Mouse (Mus musculus): ENCODE data around the gene Gbp7.
"Not testable (repeated sequence)": the region's sequence is repeated elsewhere in the genome, so short reads cannot be mapped to it uniquely, and the experiment has no call there.

Gbp7 gene

GRCm38 (mm10) chr3:142561045-142561646 lies 31.0 kb downstream of the Gbp7 start:
- DNase-seq (ENCODE audit: extremely low spot score, low spot score): no peak

GRCm38 (mm10) chr3:142561666-142562065 lies 31.5 kb downstream of the Gbp7 start:
- no peak for DNase-seq (ENCODE audit: extremely low spot score, low spot score)

GRCm38 (mm10) chr3:142567490-142567889 lies 37.3 kb downstream of the Gbp7 start:
- not testable (repeated sequence) for DNase-seq (ENCODE audit: extremely low spot score, low spot score)

- no peak for DNase-seq (ENCODE audit: extremely low spot score, low spot score)
Observed at GRCm38 (mm10) chr3:142570738-142571137, 40.6 kb downstream of the Gbp7 start.

GRCm38 (mm10) chr3:142577108-142577507 lies 47.0 kb downstream of the Gbp7 start:
- DNase-seq (ENCODE audit: extremely low spot score, low spot score): no peak

- DNase-seq (ENCODE audit: extremely low spot score, low spot score): no peak
Observed at GRCm38 (mm10) chr3:142578342-142578741, 48.2 kb downstream of the Gbp7 start.

GRCm38 (mm10) chr3:142583067-142583466 lies 52.9 kb downstream of the Gbp7 start:
- DNase-seq (ENCODE audit: extremely low spot score, low spot score): no peak

GRCm38 (mm10) chr3:142587386-142587785 lies 57.2 kb downstream of the Gbp7 start:
- DNase-seq (ENCODE audit: extremely low spot score, low spot score): no peak

GRCm38 (mm10) chr3:142588888-142589287 lies 58.7 kb downstream of the Gbp7 start:
- DNase-seq (ENCODE audit: extremely low spot score, low spot score): no peak

- DNase-seq (ENCODE audit: extremely low spot score, low spot score): no peak
Observed at GRCm38 (mm10) chr3:142590431-142591067, 60.4 kb downstream of the Gbp7 start.

GRCm38 (mm10) chr3:142594547-142594946 lies 64.4 kb downstream of the Gbp7 start, which contains the start of gene Gbp2b:
TSS of gene Gbp2b (plus strand) at chr3:142594847.
- DNase-seq (ENCODE audit: extremely low spot score, low spot score): no peak

- no peak for DNase-seq (ENCODE audit: extremely low spot score, low spot score)
Observed at GRCm38 (mm10) chr3:142597923-142598322, 67.8 kb downstream of the Gbp7 start.
